Mouse (Mus musculus) G1E (cell line): ENCODE results near the gene Itpr3.

Experiments used
- CTCF ChIP-seq: IDR thresholded peaks from 2 replicates; pipeline ENCODE4 v1.5.1; 2012; ENCODE audit warnings: low read depth, low read length, inconsistent platforms, mixed read lengths
- GATA1 ChIP-seq: IDR thresholded peaks from 2 replicates; pipeline ENCODE4 v1.6.1; 2012; ENCODE audit warnings: borderline replicate concordance, low read length, inconsistent platforms, mixed read lengths
- GATA2 ChIP-seq: IDR thresholded peaks from 2 replicates; pipeline ENCODE4 v1.6.1; 2012; ENCODE audit warnings: low read depth, low read length, inconsistent platforms, borderline replicate concordance
- POLR2AphosphoS5 ChIP-seq: IDR thresholded peaks from 2 replicates; pipeline ENCODE4 v1.6.1; 2012; ENCODE audit warnings: low read depth, low read length, inconsistent platforms; ENCODE audit not compliant: insufficient replicate concordance
- TAL1 ChIP-seq: conservative IDR thresholded peaks from 2 replicates; pipeline ENCODE4 v1.6.1; 2012; ENCODE audit warnings: low read depth, low read length, inconsistent platforms, mixed read lengths

DNA sequence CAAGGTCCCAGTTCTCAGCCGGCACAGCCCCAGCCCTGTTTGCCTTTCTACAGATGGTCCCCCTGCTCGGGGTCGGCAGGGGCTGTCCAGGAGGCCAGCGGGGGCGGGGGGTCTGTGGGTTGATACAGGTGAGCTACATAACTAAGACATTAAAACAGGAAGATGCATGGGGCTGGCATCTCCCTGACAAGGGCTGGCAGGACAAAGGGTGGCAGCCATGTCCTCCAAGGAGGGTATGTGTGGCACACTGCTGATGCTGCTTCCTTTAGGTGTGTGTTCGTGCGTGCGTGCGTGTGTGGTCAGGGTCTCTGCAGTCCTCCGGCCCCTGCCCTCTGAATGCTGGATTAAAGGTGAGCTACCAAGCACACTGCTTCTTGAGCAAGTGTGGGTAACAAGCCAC lies 69.9 kb downstream of the Itpr3 start:
- no peak for TF ChIP-seq CTCF
- no peak for TF ChIP-seq GATA2
- no peak for TF ChIP-seq GATA1
- TF ChIP-seq TAL1, result no peak
- no peak for TF ChIP-seq POLR2AphosphoS5
